Mouse (Mus musculus) stomach, postnatal 0 days (tissue): ENCODE measurements around the gene Fgfr2.

ENCODE experiments used
- CTCF ChIP-seq: IDR thresholded peaks from 2 replicates; pipeline ENCODE4 v1.5.1; 2016; ENCODE audit warnings: antibody characterized with exemption, low read depth, mild to moderate bottlenecking, moderate library complexity
- EP300 ChIP-seq: optimal IDR thresholded peaks from 2 replicates; pipeline ENCODE3; 2016; ENCODE audit warnings: antibody characterized with exemption

DNA sequence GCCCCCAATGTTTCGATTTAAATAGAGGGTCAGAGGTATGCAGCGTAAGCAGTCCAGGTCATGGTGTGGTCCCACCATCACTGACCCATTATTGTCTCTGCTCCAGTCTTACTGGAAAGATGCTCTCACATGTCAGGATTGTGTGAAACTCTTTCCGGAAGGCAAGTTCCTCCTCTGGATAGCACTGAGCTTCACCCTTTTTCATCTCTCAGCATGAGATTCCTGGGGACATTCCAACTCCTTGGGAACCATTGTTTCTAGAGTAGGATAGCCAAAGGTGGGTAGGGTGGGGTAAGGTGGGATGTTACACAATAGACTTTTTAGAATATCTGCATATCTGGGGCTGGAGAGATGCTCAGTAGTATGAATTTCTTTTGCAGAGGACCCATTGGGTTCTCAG, 2177.4 kb downstream of the Fgfr2 start:
- TF ChIP-seq CTCF (no peak), EP300 (no peak)
